Comparison of ENCODE assay signal across 8 mouse cellular contexts in genomic region chr9:48733817-48734544, GRCm38 (mm10).
DNase-seq lines count a peak whose midpoint lies in the region; ATAC-seq and TF ChIP-seq lines count a peak whose summit lies in the region.

No protein-coding gene starts in this region.

- DNase-seq in gastrocnemius, postnatal 25 days: peak; percentile 66
- no peak for DNase-seq in gastrocnemius, postnatal 36 days
- peak; percentile 91 for DNase-seq in embryonic facial prominence, embryonic 14.5 days (ENCODE audit: low spot score)
- DNase-seq in hindbrain, postnatal 0 days (ENCODE audit: low spot score): peak; percentile 78
- no peak for DNase-seq in midbrain, embryonic 10.5 days (ENCODE audit: low spot score)
- no peak for DNase-seq in thymus, postnatal 14 days
- no peak for DNase-seq in testis, postnatal 14 days (ENCODE audit: low spot score)

- 27% methylated on average over 13 of the region's 13 CpGs for WGBS in embryonic facial prominence, embryonic 14.5 days
- 26% methylated on average over 13 of the region's 13 CpGs for WGBS in hindbrain, postnatal 0 days
- 39% methylated on average over 13 of the region's 13 CpGs for WGBS in midbrain, embryonic 10.5 days

- H3K27ac ChIP-seq in embryonic facial prominence, embryonic 14.5 days (replicated peaks; ENCODE audit: low read depth, low read length): no peak overlapping the region
- H3K27ac ChIP-seq in hindbrain, postnatal 0 days: peak overlapping the region; percentile 41; the same call in 1 of the 2 replicates
- peak overlapping the region; percentile 69; the same call in 1 of the 2 replicates for H3K27ac ChIP-seq in midbrain, embryonic 10.5 days (replicated peaks)

- H3K9ac ChIP-seq in embryonic facial prominence, embryonic 14.5 days (ENCODE audit: low read depth, low read length): no peak overlapping the region
- no peak overlapping the region for H3K9ac ChIP-seq in hindbrain, postnatal 0 days (replicated peaks; ENCODE audit: low read length)

- peak overlapping the region; percentile 10; the same call in 1 of the 2 replicates for H3K4me2 ChIP-seq in embryonic facial prominence, embryonic 14.5 days (ENCODE audit: low read depth, low read length)
- H3K4me2 ChIP-seq in hindbrain, postnatal 0 days (ENCODE audit: low read depth, low read length): 0 out of 2 replicates have a peak overlapping the region, but pooled peaks have one; percentile 7

- H3K27me3 ChIP-seq in embryonic facial prominence, embryonic 14.5 days (replicated peaks; ENCODE audit: control insufficient read depth, insufficient read depth, low read length): peaks cover 12% of the 10 kb centered on the region; the same call in 1 of the 2 replicates
- H3K27me3 ChIP-seq in hindbrain, postnatal 0 days (ENCODE audit: insufficient read depth, low read length): no peaks in the 10 kb centered on the region
- no peaks in the 10 kb centered on the region for H3K27me3 ChIP-seq in midbrain, embryonic 10.5 days (ENCODE audit: low read depth, poor library complexity, severe bottlenecking)

- no peak overlapping the region for H3K4me3 ChIP-seq in embryonic facial prominence, embryonic 14.5 days (ENCODE audit: low read depth, low read length)
- no peak overlapping the region for H3K4me3 ChIP-seq in hindbrain, postnatal 0 days (ENCODE audit: low read length)
- H3K4me3 ChIP-seq in midbrain, embryonic 10.5 days: no peak overlapping the region

- no peaks in the 10 kb centered on the region for H3K36me3 ChIP-seq in embryonic facial prominence, embryonic 14.5 days (ENCODE audit: control insufficient read depth, insufficient read depth, low read length)
- H3K36me3 ChIP-seq in hindbrain, postnatal 0 days (ENCODE audit: insufficient read depth, low read length): no peaks in the 10 kb centered on the region
- H3K36me3 ChIP-seq in midbrain, embryonic 10.5 days: no peaks in the 10 kb centered on the region

- TF ChIP-seq CTCF in hindbrain, postnatal 0 days (IDR thresholded peaks at IDR 0.05; ENCODE audit: low read depth): no peak

- peaks cover 55% of the 10 kb centered on the region for H3K4me1 ChIP-seq in embryonic facial prominence, embryonic 14.5 days (ENCODE audit: control insufficient read depth, insufficient read depth, low read length)
- H3K4me1 ChIP-seq in hindbrain, postnatal 0 days (ENCODE audit: insufficient read depth, low read length): peaks cover 52% of the 10 kb centered on the region
- peaks cover 100% of the 10 kb centered on the region for H3K4me1 ChIP-seq in midbrain, embryonic 10.5 days

- no peaks in the 10 kb centered on the region for H3K9me3 ChIP-seq in embryonic facial prominence, embryonic 14.5 days (ENCODE audit: control insufficient read depth, low read length)
- no peaks in the 10 kb centered on the region for H3K9me3 ChIP-seq in hindbrain, postnatal 0 days (ENCODE audit: low read length)
- H3K9me3 ChIP-seq in midbrain, embryonic 10.5 days (replicated peaks): no peaks in the 10 kb centered on the region

- intact Hi-C loops in gastrocnemius, postnatal 36 days (cut with DNase I): no loop called here

- peak; percentile 32 for ATAC-seq in CD4-positive, CD25-positive, alpha-beta regulatory T cell, adult 4 months
- 0 out of 2 replicates have a peak, but pooled peaks have one; percentile 5 for ATAC-seq in embryonic facial prominence, embryonic 14.5 days (ENCODE audit: low read depth)
- ATAC-seq in hindbrain, postnatal 0 days: no peak

Comparison
In these comparisons a context has a peak if more than half of its experiments do, and no peak if none do; other contexts are left out.
1. DNase-seq: peak in gastrocnemius, postnatal 25 days (single experiment), embryonic facial prominence, embryonic 14.5 days (single experiment) and hindbrain, postnatal 0 days (single experiment); none in gastrocnemius, postnatal 36 days (0 of 2), midbrain, embryonic 10.5 days (single experiment), thymus, postnatal 14 days (single experiment) and testis, postnatal 14 days (single experiment).